Mouse (Mus musculus): ENCODE measurements around the gene Ndufs6. TPM values are rescaled to one million over a fixed set of nuclear protein-coding genes. Genes with fewer than 3 reads are reported as not detected.
A peak's percentile ranks its signal among the peaks of the same experiment; 100 is the strongest.

The Ndufs6 gene
- polyA plus RNA-seq, 1 experiment from 2014 or later: 337 TPM

- Histone ChIP-seq H3K9me3 (replicated peaks; ENCODE audit: control insufficient read depth, low read length) (no peaks in the 10 kb centered on the region), H3K36me3 (replicated peaks; ENCODE audit: control insufficient read depth, insufficient read depth, low read depth, low read length) (peaks cover under 1% of the 10 kb centered on the region), H3K4me3 (ENCODE audit: low read depth, low read length) (no peak overlapping the region), H3K4me1 (ENCODE audit: control insufficient read depth, insufficient read depth, low read length) (no peaks in the 10 kb centered on the region), H3K27ac (replicated peaks; ENCODE audit: low read depth, low read length) (no peak overlapping the region), H3K27me3 (ENCODE audit: control insufficient read depth, insufficient read depth, low read length) (no peaks in the 10 kb centered on the region), H3K9ac (replicated peaks; ENCODE audit: low read length) (no peak overlapping the region), H3K4me2 (ENCODE audit: low read depth, low read length) (no peak overlapping the region)
- DNase-seq (ENCODE audit: low spot score): no peak
- ATAC-seq (replicated peaks; ENCODE audit: insufficient number of reproducible peaks, low FRiP score, low TSS enrichment, low read depth): no peak
- WGBS: 85% methylated on average over 4 of the region's 4 CpGs
Observed at GRCm38 (mm10) chr13:73323406-73323805, 4.9 kb downstream of the Ndufs6 start.

- DNase-seq (ENCODE audit: low spot score) (no peak), ATAC-seq (replicated peaks; ENCODE audit: insufficient number of reproducible peaks, low FRiP score, low TSS enrichment, low read depth) (no peak)
- H3K4me1 ChIP-seq (ENCODE audit: control insufficient read depth, insufficient read depth, low read length): no peaks in the 10 kb centered on the region
- no peaks in the 10 kb centered on the region for H3K27me3 ChIP-seq (ENCODE audit: control insufficient read depth, insufficient read depth, low read length)
- no peak overlapping the region for H3K27ac ChIP-seq (replicated peaks; ENCODE audit: low read depth, low read length)
- peaks cover 5% of the 10 kb centered on the region for H3K36me3 ChIP-seq (replicated peaks; ENCODE audit: control insufficient read depth, insufficient read depth, low read depth, low read length)
- no peak overlapping the region for H3K4me3 ChIP-seq (ENCODE audit: low read depth, low read length)
- 83% methylated on average over 10 of the region's 10 CpGs for WGBS
- H3K9me3 ChIP-seq (replicated peaks; ENCODE audit: control insufficient read depth, low read length): no peaks in the 10 kb centered on the region
- H3K4me2 ChIP-seq (ENCODE audit: low read depth, low read length): no peak overlapping the region
- H3K9ac ChIP-seq (replicated peaks; ENCODE audit: low read length): no peak overlapping the region
Observed at GRCm38 (mm10) chr13:73322626-73323025, 5.7 kb downstream of the Ndufs6 start.

GRCm38 (mm10) chr13:73320048-73320447, 8.3 kb downstream of the Ndufs6 start:
- Histone ChIP-seq H3K4me1 (ENCODE audit: control insufficient read depth, insufficient read depth, low read length) (no peaks in the 10 kb centered on the region), H3K27me3 (ENCODE audit: control insufficient read depth, insufficient read depth, low read length) (no peaks in the 10 kb centered on the region), H3K4me3 (ENCODE audit: low read depth, low read length) (no peak overlapping the region), H3K4me2 (ENCODE audit: low read depth, low read length) (no peak overlapping the region), H3K9ac (replicated peaks; ENCODE audit: low read length) (no peak overlapping the region), H3K9me3 (replicated peaks; ENCODE audit: control insufficient read depth, low read length) (no peaks in the 10 kb centered on the region), H3K27ac (replicated peaks; ENCODE audit: low read depth, low read length) (no peak overlapping the region), H3K36me3 (replicated peaks; ENCODE audit: control insufficient read depth, insufficient read depth, low read depth, low read length) (peaks cover 9% of the 10 kb centered on the region)
- ATAC-seq (replicated peaks; ENCODE audit: insufficient number of reproducible peaks, low FRiP score, low TSS enrichment, low read depth) (no peak), DNase-seq (ENCODE audit: low spot score) (no peak)
- 95% methylated on average over 4 of the region's 4 CpGs for WGBS

- H3K4me2 ChIP-seq (ENCODE audit: low read depth, low read length): no peak overlapping the region
- DNase-seq (ENCODE audit: low spot score) (peak; percentile 70), ATAC-seq (replicated peaks; ENCODE audit: insufficient number of reproducible peaks, low FRiP score, low TSS enrichment, low read depth) (peak; percentile 47; the same call in 1 of the 2 replicates)
- WGBS: 28% methylated on average over 8 of the region's 8 CpGs
- no peaks in the 10 kb centered on the region for H3K27me3 ChIP-seq (ENCODE audit: control insufficient read depth, insufficient read depth, low read length)
- no peak overlapping the region for H3K9ac ChIP-seq (replicated peaks; ENCODE audit: low read length)
- H3K36me3 ChIP-seq (replicated peaks; ENCODE audit: control insufficient read depth, insufficient read depth, low read depth, low read length): no peaks in the 10 kb centered on the region
- H3K4me3 ChIP-seq (ENCODE audit: low read depth, low read length): no peak overlapping the region
- no peaks in the 10 kb centered on the region for H3K9me3 ChIP-seq (replicated peaks; ENCODE audit: control insufficient read depth, low read length)
- H3K27ac ChIP-seq (replicated peaks; ENCODE audit: low read depth, low read length): no peak overlapping the region
- no peaks in the 10 kb centered on the region for H3K4me1 ChIP-seq (ENCODE audit: control insufficient read depth, insufficient read depth, low read length)
Observed at GRCm38 (mm10) chr13:73310183-73310929, 18.0 kb downstream of the Ndufs6 start.

GRCm38 (mm10) chr13:73306430-73306829, 21.9 kb downstream of the Ndufs6 start:
- no peak for DNase-seq (ENCODE audit: low spot score)
- no peak overlapping the region for H3K4me3 ChIP-seq (ENCODE audit: low read depth, low read length)
- no peaks in the 10 kb centered on the region for H3K36me3 ChIP-seq (replicated peaks; ENCODE audit: control insufficient read depth, insufficient read depth, low read depth, low read length)
- H3K27ac ChIP-seq (replicated peaks; ENCODE audit: low read depth, low read length): no peak overlapping the region
- H3K4me2 ChIP-seq (ENCODE audit: low read depth, low read length): no peak overlapping the region
- 55% methylated on average over 4 of the region's 4 CpGs for WGBS
- no peaks in the 10 kb centered on the region for H3K4me1 ChIP-seq (ENCODE audit: control insufficient read depth, insufficient read depth, low read length)
- H3K9me3 ChIP-seq (replicated peaks; ENCODE audit: control insufficient read depth, low read length): no peaks in the 10 kb centered on the region
- ATAC-seq (replicated peaks; ENCODE audit: insufficient number of reproducible peaks, low FRiP score, low TSS enrichment, low read depth): no peak
- H3K27me3 ChIP-seq (ENCODE audit: control insufficient read depth, insufficient read depth, low read length): no peaks in the 10 kb centered on the region
- H3K9ac ChIP-seq (replicated peaks; ENCODE audit: low read length): no peak overlapping the region

- H3K4me3 ChIP-seq (ENCODE audit: low read depth, low read length): no peak overlapping the region
- 44% methylated on average over 4 of the region's 4 CpGs for WGBS
- no peaks in the 10 kb centered on the region for H3K9me3 ChIP-seq (replicated peaks; ENCODE audit: control insufficient read depth, low read length)
- no peaks in the 10 kb centered on the region for H3K4me1 ChIP-seq (ENCODE audit: control insufficient read depth, insufficient read depth, low read length)
- no peaks in the 10 kb centered on the region for H3K36me3 ChIP-seq (replicated peaks; ENCODE audit: control insufficient read depth, insufficient read depth, low read depth, low read length)
- no peak overlapping the region for H3K9ac ChIP-seq (replicated peaks; ENCODE audit: low read length)
- H3K27ac ChIP-seq (replicated peaks; ENCODE audit: low read depth, low read length): no peak overlapping the region
- no peaks in the 10 kb centered on the region for H3K27me3 ChIP-seq (ENCODE audit: control insufficient read depth, insufficient read depth, low read length)
- no peak for ATAC-seq (replicated peaks; ENCODE audit: insufficient number of reproducible peaks, low FRiP score, low TSS enrichment, low read depth)
- DNase-seq (ENCODE audit: low spot score): no peak
- no peak overlapping the region for H3K4me2 ChIP-seq (ENCODE audit: low read depth, low read length)
Observed at GRCm38 (mm10) chr13:73306085-73306410, 22.3 kb downstream of the Ndufs6 start.

GRCm38 (mm10) chr13:73305398-73306084, 22.8 kb downstream of the Ndufs6 start:
- Histone ChIP-seq H3K4me1 (ENCODE audit: control insufficient read depth, insufficient read depth, low read length) (no peaks in the 10 kb centered on the region), H3K27ac (replicated peaks; ENCODE audit: low read depth, low read length) (no peak overlapping the region), H3K36me3 (replicated peaks; ENCODE audit: control insufficient read depth, insufficient read depth, low read depth, low read length) (no peaks in the 10 kb centered on the region), H3K27me3 (ENCODE audit: control insufficient read depth, insufficient read depth, low read length) (no peaks in the 10 kb centered on the region), H3K4me2 (ENCODE audit: low read depth, low read length) (no peak overlapping the region), H3K9me3 (replicated peaks; ENCODE audit: control insufficient read depth, low read length) (no peaks in the 10 kb centered on the region), H3K4me3 (ENCODE audit: low read depth, low read length) (no peak overlapping the region), H3K9ac (replicated peaks; ENCODE audit: low read length) (no peak overlapping the region)
- WGBS: 42% methylated on average over 8 of the region's 8 CpGs
- ATAC-seq (replicated peaks; ENCODE audit: insufficient number of reproducible peaks, low FRiP score, low TSS enrichment, low read depth) (no peak), DNase-seq (ENCODE audit: low spot score) (no peak)

GRCm38 (mm10) chr13:73304729-73305128, 23.6 kb downstream of the Ndufs6 start:
- Histone ChIP-seq H3K27me3 (ENCODE audit: control insufficient read depth, insufficient read depth, low read length) (no peaks in the 10 kb centered on the region), H3K27ac (replicated peaks; ENCODE audit: low read depth, low read length) (no peak overlapping the region), H3K4me1 (ENCODE audit: control insufficient read depth, insufficient read depth, low read length) (no peaks in the 10 kb centered on the region), H3K36me3 (replicated peaks; ENCODE audit: control insufficient read depth, insufficient read depth, low read depth, low read length) (no peaks in the 10 kb centered on the region), H3K9ac (replicated peaks; ENCODE audit: low read length) (no peak overlapping the region), H3K4me3 (ENCODE audit: low read depth, low read length) (no peak overlapping the region), H3K4me2 (ENCODE audit: low read depth, low read length) (no peak overlapping the region), H3K9me3 (replicated peaks; ENCODE audit: control insufficient read depth, low read length) (no peaks in the 10 kb centered on the region)
- ATAC-seq (replicated peaks; ENCODE audit: insufficient number of reproducible peaks, low FRiP score, low TSS enrichment, low read depth) (no peak), DNase-seq (ENCODE audit: low spot score) (no peak)
- 62% methylated on average over 6 of the region's 6 CpGs for WGBS
